Mouse (Mus musculus) heart, embryonic 15.5 days (tissue): ENCODE measurements around the gene Amacr. TPM values are rescaled to one million over a fixed set of nuclear protein-coding genes. Genes with fewer than 3 reads are reported as not detected.
A peak's percentile ranks its signal among the peaks of the same experiment; 100 is the strongest.
"Not testable (repeated sequence)": the region's sequence is repeated elsewhere in the genome, so short reads cannot be mapped to it uniquely, and the experiment has no call there.

Source experiments
- ATAC-seq: fragments of 200-750 bp; cut with Nextera tagmentation; replicated peaks from 2 replicates; pipeline ENCODE4 v1.8.0; 2017; ENCODE audit warnings: low read depth, moderate TSS enrichment; ENCODE audit not compliant: insufficient number of reproducible peaks, insufficient read depth, low FRiP score
- H3K27ac ChIP-seq: fragments of 300-500 bp; sonication (generic); 2 replicates; pipeline ENCODE4 v1.5.1; 2015; ENCODE audit warnings: mild to moderate bottlenecking, inconsistent platforms
- H3K27me3 ChIP-seq: fragments of 300-500 bp; sonication (generic); 2 replicates; pipeline ENCODE4 v1.6.1; 2015; ENCODE audit warnings: inconsistent platforms
- H3K36me3 ChIP-seq: fragments of 300-500 bp; sonication (generic); 2 replicates; pipeline ENCODE4 v1.6.1; 2015; ENCODE audit warnings: mild to moderate bottlenecking, inconsistent platforms
- H3K4me1 ChIP-seq: fragments of 300-500 bp; sonication (generic); replicated peaks from 2 replicates; pipeline ENCODE4 v1.6.1; 2015; ENCODE audit warnings: inconsistent platforms
- H3K4me2 ChIP-seq: fragments of 300-500 bp; sonication (generic); 2 replicates; pipeline ENCODE4 v1.6.1; 2015; ENCODE audit warnings: inconsistent platforms, mild to moderate bottlenecking, moderate library complexity
- H3K4me3 ChIP-seq: fragments of 300-500 bp; sonication (generic); 2 replicates; pipeline ENCODE4 v1.5.1; 2015; ENCODE audit warnings: mild to moderate bottlenecking, inconsistent platforms
- H3K9ac ChIP-seq: fragments of 300-500 bp; sonication (generic); 2 replicates; pipeline ENCODE4 v1.6.1; 2015; ENCODE audit warnings: mild to moderate bottlenecking, inconsistent platforms
- H3K9me3 ChIP-seq: fragments of 300-500 bp; sonication (generic); replicated peaks from 2 replicates; pipeline ENCODE4 v1.6.1; 2016; ENCODE audit warnings: inconsistent platforms
- WGBS: fragments of 180-500 bp; shearing (Covaris S2); methylation state at CpG from one replicate; pipeline ENCODE4 v1.1.7; 2015; ENCODE audit warnings: mixed read lengths; 5-methylcytosine and 5-hydroxymethylcytosine counted together
- polyA plus RNA-seq: library from polyadenylated mRNA; unstranded; fragments of >200 nt; fragmentation: Nextera tagmentation; extraction: Ambion mirVana; gene quantifications from 2 replicates; pipeline ENCODE4 v1.2.1, GENCODE M21; 2015

The Amacr gene
- polyA plus RNA-seq, 1 experiment from 2014 or later = 13.0 TPM

- H3K9me3 ChIP-seq = no peaks in the 10 kb centered on the region
- H3K9ac ChIP-seq = no peak overlapping the region
- H3K36me3 ChIP-seq = no peaks in the 10 kb centered on the region
- no peak overlapping the region for H3K27ac ChIP-seq
- H3K4me3 ChIP-seq = no peak overlapping the region
- no peak overlapping the region for H3K4me2 ChIP-seq
- H3K27me3 ChIP-seq = no peaks in the 10 kb centered on the region
- WGBS = 55% methylated on average over 3 of the region's 3 CpGs
- no peak for ATAC-seq
- no peaks in the 10 kb centered on the region; the same call in 1 of the 2 replicates for H3K4me1 ChIP-seq
Observed at GRCm38 (mm10) chr15:10956706-10957105, 24.9 kb upstream of the Amacr start.

GRCm38 (mm10) chr15:10959277-10960026 is 22.1 kb upstream of the Amacr start:
- Histone ChIP-seq H3K9ac (no peak overlapping the region), H3K27ac (no peak overlapping the region), H3K9me3 (no peaks in the 10 kb centered on the region), H3K27me3 (no peaks in the 10 kb centered on the region), H3K4me2 (no peak overlapping the region), H3K36me3 (no peaks in the 10 kb centered on the region), H3K4me3 (no peak overlapping the region), H3K4me1 (no peaks in the 10 kb centered on the region; the same call in 1 of the 2 replicates)
- WGBS = 88% methylated on average over 15 of the region's 15 CpGs
- no peak for ATAC-seq

GRCm38 (mm10) chr15:10960267-10960666 is 21.3 kb upstream of the Amacr start:
- no peak overlapping the region for H3K27ac ChIP-seq
- no peaks in the 10 kb centered on the region for H3K36me3 ChIP-seq
- no peaks in the 10 kb centered on the region; the same call in 1 of the 2 replicates for H3K4me1 ChIP-seq
- H3K4me3 ChIP-seq = no peak overlapping the region
- no peak for ATAC-seq
- WGBS = 86% methylated on average over 5 of the region's 5 CpGs
- H3K27me3 ChIP-seq = no peaks in the 10 kb centered on the region
- no peak overlapping the region for H3K9ac ChIP-seq
- H3K9me3 ChIP-seq = no peaks in the 10 kb centered on the region
- no peak overlapping the region for H3K4me2 ChIP-seq

- ATAC-seq = no peak
- Histone ChIP-seq H3K4me1 (no peaks in the 10 kb centered on the region; the same call in 1 of the 2 replicates), H3K4me3 (no peak overlapping the region), H3K36me3 (no peaks in the 10 kb centered on the region), H3K27me3 (no peaks in the 10 kb centered on the region), H3K9ac (no peak overlapping the region), H3K4me2 (no peak overlapping the region), H3K27ac (no peak overlapping the region), H3K9me3 (no peaks in the 10 kb centered on the region)
- WGBS = 79% methylated on average over 2 of the region's 2 CpGs
Observed at GRCm38 (mm10) chr15:10962601-10963000, 19.0 kb upstream of the Amacr start.

GRCm38 (mm10) chr15:10969439-10969838 is 12.1 kb upstream of the Amacr start:
- no peak for ATAC-seq
- Histone ChIP-seq H3K36me3 (no peaks in the 10 kb centered on the region), H3K27me3 (no peaks in the 10 kb centered on the region), H3K4me2 (no peak overlapping the region), H3K9ac (no peak overlapping the region), H3K4me1 (no peaks in the 10 kb centered on the region), H3K27ac (no peak overlapping the region), H3K4me3 (no peak overlapping the region), H3K9me3 (no peaks in the 10 kb centered on the region)
- WGBS = 65% methylated on average over 3 of the region's 3 CpGs

- no peaks in the 10 kb centered on the region for H3K36me3 ChIP-seq
- ATAC-seq = no peak
- no peaks in the 10 kb centered on the region for H3K27me3 ChIP-seq
- H3K4me3 ChIP-seq = no peak overlapping the region
- WGBS = 76% methylated on average over 5 of the region's 5 CpGs
- H3K9ac ChIP-seq = no peak overlapping the region
- no peak overlapping the region for H3K4me2 ChIP-seq
- no peak overlapping the region for H3K27ac ChIP-seq
- no peaks in the 10 kb centered on the region for H3K4me1 ChIP-seq
- H3K9me3 ChIP-seq = no peaks in the 10 kb centered on the region
Observed at GRCm38 (mm10) chr15:10970777-10971176, 10.8 kb upstream of the Amacr start.

- ATAC-seq = no peak
- Histone ChIP-seq H3K4me1 (0 out of 2 replicates have a peak, but pooled peaks cover 3% of the 10 kb centered on the region), H3K9ac (no peak overlapping the region), H3K36me3 (no peaks in the 10 kb centered on the region), H3K27me3 (no peaks in the 10 kb centered on the region), H3K4me3 (no peak overlapping the region), H3K9me3 (no peaks in the 10 kb centered on the region), H3K4me2 (no peak overlapping the region), H3K27ac (no peak overlapping the region)
Observed at GRCm38 (mm10) chr15:10977151-10977550, 4.4 kb upstream of the Amacr start.

GRCm38 (mm10) chr15:10980712-10981111 is 844 bp upstream of the Amacr start:
- no peaks in the 10 kb centered on the region for H3K9me3 ChIP-seq
- H3K4me2 ChIP-seq = peak overlapping the region; percentile 61
- ATAC-seq = no peak
- no peaks in the 10 kb centered on the region for H3K36me3 ChIP-seq
- H3K4me1 ChIP-seq = peaks cover 5% of the 10 kb centered on the region; the same call in 1 of the 2 replicates
- no peaks in the 10 kb centered on the region for H3K27me3 ChIP-seq
- H3K9ac ChIP-seq = no peak overlapping the region
- 61% methylated on average over 2 of the region's 2 CpGs for WGBS
- H3K27ac ChIP-seq = no peak overlapping the region
- peak overlapping the region; percentile 71 for H3K4me3 ChIP-seq

GRCm38 (mm10) chr15:10982064-10982435 is 494 bp downstream of the Amacr start:
- peak overlapping the region; percentile 61 for H3K4me2 ChIP-seq
- peak overlapping the region; percentile 96 for H3K27ac ChIP-seq
- no peak for ATAC-seq
- peak overlapping the region; percentile 71 for H3K4me3 ChIP-seq
- no peaks in the 10 kb centered on the region for H3K9me3 ChIP-seq
- 3% methylated on average over 6 of the region's 6 CpGs for WGBS
- no peaks in the 10 kb centered on the region for H3K36me3 ChIP-seq
- no peaks in the 10 kb centered on the region for H3K27me3 ChIP-seq
- peaks cover 5% of the 10 kb centered on the region; the same call in 1 of the 2 replicates for H3K4me1 ChIP-seq
- peak overlapping the region; percentile 80 for H3K9ac ChIP-seq

- Histone ChIP-seq H3K9me3 (no peaks in the 10 kb centered on the region), H3K4me2 (no peak overlapping the region), H3K4me1 (peaks cover 5% of the 10 kb centered on the region; the same call in 1 of the 2 replicates), H3K27me3 (no peaks in the 10 kb centered on the region), H3K36me3 (no peaks in the 10 kb centered on the region), H3K9ac (no peak overlapping the region), H3K4me3 (no peak overlapping the region), H3K27ac (no peak overlapping the region)
- ATAC-seq = no peak
- WGBS = 80% methylated on average over 6 of the region's 6 CpGs
Observed at GRCm38 (mm10) chr15:10985756-10986155, 4.2 kb downstream of the Amacr start.

GRCm38 (mm10) chr15:10986477-10986876 is 4.9 kb downstream of the Amacr start:
- not testable (repeated sequence) for H3K27ac ChIP-seq, H3K9me3 ChIP-seq, H3K4me1 ChIP-seq, H3K4me2 ChIP-seq, H3K4me3 ChIP-seq, H3K9ac ChIP-seq, H3K36me3 ChIP-seq, ATAC-seq, H3K27me3 ChIP-seq
- 81% methylated on average over 2 of the region's 2 CpGs for WGBS

GRCm38 (mm10) chr15:10990411-10990810 is 8.9 kb downstream of the Amacr start:
- peaks cover 6% of the 10 kb centered on the region; the same call in 1 of the 2 replicates for H3K36me3 ChIP-seq
- H3K27ac ChIP-seq = no peak overlapping the region
- no peak overlapping the region for H3K4me2 ChIP-seq
- no peaks in the 10 kb centered on the region for H3K9me3 ChIP-seq
- no peak overlapping the region for H3K9ac ChIP-seq
- no peak overlapping the region for H3K4me3 ChIP-seq
- H3K27me3 ChIP-seq = no peaks in the 10 kb centered on the region
- WGBS = 39% methylated on average over 2 of the region's 2 CpGs
- H3K4me1 ChIP-seq = no peaks in the 10 kb centered on the region
- no peak for ATAC-seq
